Mouse (Mus musculus): ENCODE measurements around the gene Rcor2.

DNA sequence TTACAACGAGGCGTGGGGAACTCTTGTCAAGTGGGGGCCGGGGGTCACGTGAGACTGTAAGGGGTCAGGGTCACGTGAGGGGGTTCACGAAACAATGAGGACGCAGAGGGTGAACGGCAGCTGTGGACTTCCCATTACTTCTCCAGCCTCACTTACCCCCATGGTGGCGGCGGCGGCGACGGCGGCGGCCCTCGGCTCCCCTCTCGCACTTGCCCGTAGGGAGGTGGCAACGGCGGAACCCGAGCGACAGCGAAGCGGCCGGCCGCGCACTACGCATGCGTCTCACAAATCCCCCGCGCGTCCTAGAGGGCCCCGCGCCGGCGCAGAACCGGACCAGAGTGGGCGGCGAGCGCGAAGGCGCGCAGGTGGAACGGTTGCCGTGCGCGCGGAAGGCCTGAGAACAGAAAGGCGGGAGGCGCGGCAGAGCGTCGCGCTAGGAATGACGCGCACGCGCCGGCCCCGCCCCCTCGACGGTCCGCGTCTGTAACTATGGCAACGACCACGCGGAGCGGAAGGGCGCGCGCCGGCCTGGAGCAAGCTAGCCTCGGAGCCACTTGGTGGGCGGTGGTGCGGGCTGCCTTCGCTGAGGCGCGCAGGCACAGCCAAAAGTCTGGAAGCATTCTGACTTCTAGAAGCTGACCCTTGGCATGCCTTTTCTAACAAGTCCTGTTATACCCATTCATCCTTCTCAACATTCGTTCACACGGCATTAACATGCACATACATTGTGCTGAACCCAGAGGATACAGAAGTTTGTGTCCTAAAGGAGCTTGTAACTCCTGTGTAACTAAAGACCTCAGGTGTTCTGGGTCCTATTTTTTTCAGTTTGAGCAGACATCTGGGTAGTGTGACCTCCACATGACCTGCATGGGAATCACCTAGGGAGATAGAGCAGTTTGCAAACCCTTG is 26.1 kb upstream of the Rcor2 start, which contains the start of gene Naa40:
- TF ChIP-seq GATA1 (IDR thresholded peaks at IDR 0.05; ENCODE audit: low read length) (no peak), TAL1 (IDR thresholded peaks at IDR 0.05; ENCODE audit: low read length) (no peak)

All from erythroblast, embryonic 14.5 days (primary cell).